Mouse (Mus musculus) kidney, embryonic 14.5 days (tissue): ENCODE measurements at regions not wholly inside any gene's neighbourhood (a gene's known extent, or its start where the extent isn't known, plus 50 kb on each side); places are given as distances from the start of the nearest gene placed in this dataset.
A peak's percentile ranks its signal among the peaks of the same experiment; 100 is the strongest.
"Not testable (repeated sequence)": the region's sequence is repeated elsewhere in the genome, so short reads cannot be mapped to it uniquely, and the experiment has no call there.

Experiments
- ATAC-seq: fragments of 200-750 bp; cut with Nextera tagmentation; 2 replicates; pipeline ENCODE4 v1.8.0; 2017; ENCODE audit warnings: moderate number of reproducible peaks, mild to moderate bottlenecking, moderate TSS enrichment, moderate library complexity; ENCODE audit not compliant: low FRiP score, low TSS enrichment
- H3K27ac ChIP-seq: fragments of 300-500 bp; sonication (generic); 2 replicates; pipeline ENCODE4 v1.5.1; 2014; ENCODE audit warnings: low read depth, mild to moderate bottlenecking, low read length, moderate library complexity, mixed read lengths
- H3K27me3 ChIP-seq: fragments of 300-500 bp; sonication (generic); 2 replicates; pipeline ENCODE4 v1.6.1; 2014; ENCODE audit warnings: mild to moderate bottlenecking, low read length; ENCODE audit not compliant: control insufficient read depth, insufficient read depth
- H3K36me3 ChIP-seq: fragments of 300-500 bp; sonication (generic); 2 replicates; pipeline ENCODE4 v1.6.1; 2014; ENCODE audit warnings: low read length, mixed read lengths; ENCODE audit not compliant: control insufficient read depth, insufficient read depth
- H3K4me1 ChIP-seq: fragments of 300-500 bp; sonication (generic); 2 replicates; pipeline ENCODE4 v1.6.1; 2014; ENCODE audit warnings: low read length, mixed read lengths; ENCODE audit not compliant: control insufficient read depth, insufficient read depth
- H3K4me2 ChIP-seq: fragments of 300-500 bp; sonication (generic); replicated peaks from 2 replicates; pipeline ENCODE4 v1.6.1; 2014; ENCODE audit warnings: low read depth, mild to moderate bottlenecking, low read length
- H3K4me3 ChIP-seq: fragments of 300-500 bp; sonication (generic); 2 replicates; pipeline ENCODE4 v1.5.1; 2014; ENCODE audit warnings: mild to moderate bottlenecking, low read length
- H3K9ac ChIP-seq: fragments of 300-500 bp; sonication (generic); 2 replicates; pipeline ENCODE4 v1.6.1; 2014; ENCODE audit warnings: low read depth, mild to moderate bottlenecking, low read length, moderate library complexity
- H3K9me3 ChIP-seq: fragments of 300-500 bp; sonication (generic); 2 replicates; pipeline ENCODE4 v1.6.1; 2016; ENCODE audit warnings: low read length; ENCODE audit not compliant: control insufficient read depth
- WGBS: fragments of 180-500 bp; shearing (Covaris S2); extraction: QIAGEN DNeasy Blood & Tissue Kit; methylation state at CpG from one replicate; pipeline ENCODE4 v1.1.7; 2014; 5-methylcytosine and 5-hydroxymethylcytosine counted together

- 39% methylated on average over 1 of the region's 2 CpGs for WGBS
- H3K9ac ChIP-seq, H3K9me3 ChIP-seq, H3K27me3 ChIP-seq, H3K27ac ChIP-seq, H3K4me3 ChIP-seq, H3K4me2 ChIP-seq, H3K4me1 ChIP-seq, H3K36me3 ChIP-seq: not testable (repeated sequence)
- peak; percentile 88 for ATAC-seq
Observed at GRCm38 (mm10) chr10:86566875-86567274, 68.2 kb upstream of the Syn3 start.

GRCm38 (mm10) chr10:86555843-86556242, 57.1 kb upstream of the Syn3 start:
- H3K27ac ChIP-seq, result no peak overlapping the region
- WGBS, result 66% methylated on average over 8 of the region's 8 CpGs
- no peaks in the 10 kb centered on the region for H3K36me3 ChIP-seq
- no peak overlapping the region for H3K4me3 ChIP-seq
- ATAC-seq, result no peak
- H3K27me3 ChIP-seq, result no peaks in the 10 kb centered on the region
- H3K9ac ChIP-seq, result no peak overlapping the region
- H3K9me3 ChIP-seq, result no peaks in the 10 kb centered on the region
- H3K4me1 ChIP-seq, result no peaks in the 10 kb centered on the region
- no peak overlapping the region for H3K4me2 ChIP-seq
